Comparison of ENCODE assay signal across 12 mouse cellular contexts in the genomic region with DNA sequence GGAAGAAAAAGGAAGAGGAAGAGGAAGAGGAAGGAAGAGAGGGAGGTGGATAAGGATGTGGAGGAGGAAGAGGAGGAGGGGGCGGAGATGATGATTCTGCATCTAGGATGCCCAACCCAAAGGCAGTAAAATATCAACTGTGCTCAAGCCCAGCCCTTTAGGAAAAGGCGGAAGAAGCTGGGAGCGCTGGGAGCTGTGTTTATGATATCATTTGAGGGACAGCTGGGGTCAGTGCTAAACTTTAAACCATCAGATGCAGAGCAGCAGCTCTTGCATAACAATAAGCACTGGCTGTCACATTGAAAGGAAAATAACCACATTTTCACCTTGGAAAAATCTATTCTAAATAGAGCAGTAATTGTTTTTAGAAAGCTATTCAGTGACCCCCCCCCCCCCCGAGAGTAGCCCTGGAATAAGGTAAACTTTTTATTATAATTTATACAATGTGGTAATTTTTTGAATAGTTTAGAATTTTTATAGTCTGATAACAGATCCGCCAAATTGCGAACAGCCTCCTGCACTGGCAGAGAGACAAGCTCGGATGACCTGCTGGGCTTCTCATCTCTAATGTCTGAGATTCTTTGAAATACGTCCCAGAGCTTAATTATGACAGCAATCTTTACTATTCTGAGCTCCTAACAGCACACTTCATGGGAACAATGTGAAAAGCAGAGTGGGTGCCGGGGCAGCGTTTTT.
DNase-seq lines count a peak whose midpoint lies in the region; ATAC-seq and TF ChIP-seq lines count a peak whose summit lies in the region.
"Had no signal": no experiment of that assay in that cellular context is flagged by ENCODE, and none has a peak within 500 bp of the region (broad histone marks: within the 10 kb centered on the region; RNA-seq: fewer than 3 reads in every experiment).

No protein-coding gene starts in this region.

- no peak overlapping the region for H3K27ac ChIP-seq in forebrain, embryonic 16.5 days (ENCODE audit: low read length)
- H3K27ac ChIP-seq in forebrain, embryonic 15.5 days (replicated peaks), result no peak overlapping the region
- no peak overlapping the region for H3K27ac ChIP-seq in kidney, embryonic 15.5 days
- no peak overlapping the region for H3K27ac ChIP-seq in cortical plate, adult 2 months (ENCODE audit: insufficient read depth, low read length)
- H3K27ac ChIP-seq in intestine, embryonic 16.5 days (ENCODE audit: low read length), result no peak overlapping the region
- H3K27ac ChIP-seq: midbrain, embryonic 12.5 days had no signal

- no peak overlapping the region for H3K9ac ChIP-seq in forebrain, embryonic 16.5 days (replicated peaks; ENCODE audit: low read depth, low read length)
- H3K9ac ChIP-seq in forebrain, embryonic 15.5 days (replicated peaks), result no peak overlapping the region
- no peak overlapping the region for H3K9ac ChIP-seq in kidney, embryonic 15.5 days
- no peak overlapping the region for H3K9ac ChIP-seq in intestine, embryonic 16.5 days (ENCODE audit: low read depth, low read length)
- H3K9ac ChIP-seq: midbrain, embryonic 12.5 days had no signal

- no peak for TF ChIP-seq POLR2A in cortical plate, adult 2 months (IDR thresholded peaks at IDR 0.05; ENCODE audit: extremely low read depth, insufficient read depth, low read length)

- no peak for DNase-seq in kidney, postnatal 25 days
- DNase-seq: cerebellum, adult 9-11 months; kidney, adult 18-20 months; layer of hippocampus, adult 9-11 months; thymus, postnatal 14 days had no signal

- peak overlapping the region; percentile 0; the same call in 1 of the 2 replicates for H3K4me2 ChIP-seq in forebrain, embryonic 16.5 days (ENCODE audit: low read length)
- no peak overlapping the region for H3K4me2 ChIP-seq in forebrain, embryonic 15.5 days (replicated peaks)
- peak overlapping the region; percentile 15; the same call in 1 of the 2 replicates for H3K4me2 ChIP-seq in kidney, embryonic 15.5 days
- peak overlapping the region; percentile 34 for H3K4me2 ChIP-seq in intestine, embryonic 16.5 days (ENCODE audit: low read depth, low read length)
- H3K4me2 ChIP-seq: midbrain, embryonic 12.5 days had no signal

- 39% methylated on average over 10 of the region's 10 CpGs for WGBS in forebrain, embryonic 16.5 days
- WGBS in forebrain, embryonic 15.5 days, result 45% methylated on average over 10 of the region's 10 CpGs
- 61% methylated on average over 10 of the region's 10 CpGs for WGBS in kidney, embryonic 15.5 days
- 42% methylated on average over 10 of the region's 10 CpGs for WGBS in intestine, embryonic 16.5 days

- H3K4me1 ChIP-seq in forebrain, embryonic 16.5 days (replicated peaks; ENCODE audit: control insufficient read depth, insufficient read depth, low read length), result no peaks in the 10 kb centered on the region
- H3K4me1 ChIP-seq in forebrain, embryonic 15.5 days, result peaks cover 9% of the 10 kb centered on the region; the same call in 1 of the 2 replicates
- peaks cover 6% of the 10 kb centered on the region; the same call in 1 of the 2 replicates for H3K4me1 ChIP-seq in kidney, embryonic 15.5 days
- H3K4me1 ChIP-seq in cortical plate, adult 2 months (ENCODE audit: control insufficient read depth, insufficient read depth, low read length), result 0 out of 2 replicates have a peak, but pooled peaks cover 1% of the 10 kb centered on the region
- 0 out of 2 replicates have a peak, but pooled peaks cover 4% of the 10 kb centered on the region for H3K4me1 ChIP-seq in intestine, embryonic 16.5 days (ENCODE audit: control insufficient read depth, insufficient read depth, low read length)
- H3K4me1 ChIP-seq: midbrain, embryonic 12.5 days had no signal

- TF ChIP-seq CTCF in cortical plate, adult 2 months (IDR thresholded peaks at IDR 0.05; ENCODE audit: extremely low read depth, insufficient read depth, low read length), result no peak

- H3K36me3 ChIP-seq in forebrain, embryonic 16.5 days (ENCODE audit: control insufficient read depth, insufficient read depth), result no peaks in the 10 kb centered on the region
- no peaks in the 10 kb centered on the region for H3K36me3 ChIP-seq in forebrain, embryonic 15.5 days
- H3K36me3 ChIP-seq in kidney, embryonic 15.5 days, result no peaks in the 10 kb centered on the region
- no peaks in the 10 kb centered on the region for H3K36me3 ChIP-seq in intestine, embryonic 16.5 days (ENCODE audit: control insufficient read depth, insufficient read depth, low read length)
- H3K36me3 ChIP-seq: midbrain, embryonic 12.5 days had no signal

- ATAC-seq in forebrain, embryonic 16.5 days, result 0 out of 2 replicates have a peak, but pooled peaks have one; percentile 7
- ATAC-seq in forebrain, embryonic 15.5 days (replicated peaks), result no peak
- no peak for ATAC-seq in kidney, embryonic 15.5 days (replicated peaks; ENCODE audit: low FRiP score)
- ATAC-seq in intestine, embryonic 16.5 days, result 0 out of 2 replicates have a peak, but pooled peaks have one; percentile 36
- ATAC-seq in CD4-positive, CD25-positive, alpha-beta regulatory T cell, adult 4 months, result no peak

- H3K9me3 ChIP-seq in forebrain, embryonic 16.5 days (ENCODE audit: control insufficient read depth, low read length), result no peaks in the 10 kb centered on the region
- no peaks in the 10 kb centered on the region for H3K9me3 ChIP-seq in forebrain, embryonic 15.5 days
- no peaks in the 10 kb centered on the region for H3K9me3 ChIP-seq in kidney, embryonic 15.5 days (replicated peaks)
- no peaks in the 10 kb centered on the region for H3K9me3 ChIP-seq in intestine, embryonic 16.5 days (ENCODE audit: control insufficient read depth, low read length)
- H3K9me3 ChIP-seq: midbrain, embryonic 12.5 days had no signal

- no peaks in the 10 kb centered on the region for H3K27me3 ChIP-seq in forebrain, embryonic 16.5 days (replicated peaks; ENCODE audit: control insufficient read depth, insufficient read depth, low read length)
- H3K27me3 ChIP-seq in forebrain, embryonic 15.5 days, result no peaks in the 10 kb centered on the region
- H3K27me3 ChIP-seq in kidney, embryonic 15.5 days, result no peaks in the 10 kb centered on the region
- H3K27me3 ChIP-seq in intestine, embryonic 16.5 days (replicated peaks; ENCODE audit: control insufficient read depth, insufficient read depth, low read length), result no peaks in the 10 kb centered on the region
- H3K27me3 ChIP-seq: midbrain, embryonic 12.5 days had no signal

- H3K4me3 ChIP-seq in forebrain, embryonic 16.5 days (replicated peaks; ENCODE audit: low read length), result no peak overlapping the region
- H3K4me3 ChIP-seq in forebrain, embryonic 15.5 days, result no peak overlapping the region
- H3K4me3 ChIP-seq in kidney, embryonic 15.5 days (replicated peaks), result no peak overlapping the region
- peak overlapping the region; percentile 12; the same call in 1 of the 2 replicates for H3K4me3 ChIP-seq in cortical plate, adult 2 months (ENCODE audit: insufficient read depth, low read length)
- H3K4me3 ChIP-seq in intestine, embryonic 16.5 days (ENCODE audit: low read length), result no peak overlapping the region
- H3K4me3 ChIP-seq: midbrain, embryonic 12.5 days had no signal

Comparison
In these comparisons a context has a peak if more than half of its experiments do, and no peak if none do; other contexts are left out.
1. ATAC-seq: peak in forebrain, embryonic 16.5 days (single experiment) and intestine, embryonic 16.5 days (single experiment); none in forebrain, embryonic 15.5 days (single experiment), kidney, embryonic 15.5 days (single experiment) and CD4-positive, CD25-positive, alpha-beta regulatory T cell, adult 4 months (single experiment).